Comparison of ENCODE assay signal across 9 mouse cellular contexts in the genomic region with DNA sequence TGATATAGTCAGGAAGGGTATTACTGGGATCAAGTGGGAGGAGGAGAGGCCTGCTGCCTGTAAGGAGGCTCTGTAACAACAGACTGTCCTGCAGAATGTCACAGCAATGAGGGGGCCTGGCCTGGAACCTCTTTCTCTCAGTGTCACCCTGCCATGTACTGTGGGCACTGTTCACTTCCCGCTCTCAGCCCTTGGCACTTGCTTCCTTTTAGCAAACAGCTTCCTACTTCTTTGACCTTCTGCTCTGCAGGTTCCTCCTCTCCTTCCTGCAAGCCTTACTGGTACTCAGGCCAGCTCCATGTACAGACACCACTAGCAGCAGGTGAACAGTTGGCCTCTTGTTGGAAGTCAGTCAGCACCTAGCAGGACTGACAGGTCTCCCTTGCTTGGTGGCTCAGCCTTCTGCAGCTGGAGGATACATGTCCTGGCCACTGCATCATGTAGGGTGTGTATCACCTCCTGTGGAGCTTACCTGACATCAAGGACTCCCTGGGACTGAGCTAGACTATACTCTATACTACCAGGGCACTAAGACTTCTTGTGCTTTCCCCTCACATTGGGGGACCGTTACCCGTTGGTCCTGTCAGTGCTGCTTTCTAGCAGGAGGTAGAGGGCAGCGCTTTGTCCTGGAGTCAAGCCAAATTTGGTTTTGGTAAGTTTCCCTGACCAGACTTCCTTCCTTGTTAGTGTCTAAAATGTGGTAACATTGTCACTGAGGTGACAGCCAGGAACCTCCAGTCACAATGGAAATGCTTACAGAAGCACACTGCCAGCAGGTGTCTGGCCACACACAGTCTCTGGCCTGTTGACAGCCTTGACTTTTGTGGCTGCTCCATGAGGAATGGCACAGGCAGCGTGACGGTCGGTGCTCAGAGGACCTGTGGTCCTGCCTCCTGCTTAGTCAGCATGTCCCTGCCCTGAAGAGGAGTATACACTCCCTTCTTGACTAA.
DNase-seq lines count a peak whose midpoint lies in the region; ATAC-seq lines count a peak whose summit lies in the region.
"Had no signal": no experiment of that assay in that cellular context is flagged by ENCODE, and none has a peak within 500 bp of the region (broad histone marks: within the 10 kb centered on the region; RNA-seq: fewer than 3 reads in every experiment).

No protein-coding gene starts in this region.

- H3K4me3 ChIP-seq in hindbrain, embryonic 12.5 days = no peak overlapping the region
- no peak overlapping the region for H3K4me3 ChIP-seq in hindbrain, embryonic 16.5 days (ENCODE audit: low read length)
- H3K4me3 ChIP-seq in megakaryocyte, embryonic 14.5 days (replicated peaks) = peak overlapping the region; percentile 38
- H3K4me3 ChIP-seq: limb, embryonic 12.5 days had no signal

- no peaks in the 10 kb centered on the region for H3K36me3 ChIP-seq in hindbrain, embryonic 12.5 days
- H3K36me3 ChIP-seq in hindbrain, embryonic 16.5 days (ENCODE audit: control insufficient read depth, insufficient read depth, low read length) = no peaks in the 10 kb centered on the region
- H3K36me3 ChIP-seq in megakaryocyte, embryonic 14.5 days (replicated peaks; ENCODE audit: low read length) = no peaks in the 10 kb centered on the region
- H3K36me3 ChIP-seq: limb, embryonic 12.5 days had no signal

- no peak for ATAC-seq in hindbrain, embryonic 12.5 days (ENCODE audit: low FRiP score)
- no peak for ATAC-seq in hindbrain, embryonic 16.5 days

- peak overlapping the region; percentile 26; the same call in 1 of the 2 replicates for H3K27ac ChIP-seq in hindbrain, embryonic 12.5 days
- H3K27ac ChIP-seq in hindbrain, embryonic 16.5 days (ENCODE audit: low read depth, low read length) = no peak overlapping the region; the same call in 1 of the 2 replicates
- H3K27ac ChIP-seq: limb, embryonic 12.5 days had no signal

- H3K4me1 ChIP-seq in hindbrain, embryonic 12.5 days = peaks cover 51% of the 10 kb centered on the region
- peaks cover 28% of the 10 kb centered on the region for H3K4me1 ChIP-seq in hindbrain, embryonic 16.5 days (ENCODE audit: control insufficient read depth, insufficient read depth, low read depth, low read length)
- peaks cover 12% of the 10 kb centered on the region; the same call in 1 of the 2 replicates for H3K4me1 ChIP-seq in megakaryocyte, embryonic 14.5 days

- no peak overlapping the region; the same call in 1 of the 2 replicates for H3K9ac ChIP-seq in hindbrain, embryonic 12.5 days
- no peak overlapping the region; the same call in 1 of the 2 replicates for H3K9ac ChIP-seq in hindbrain, embryonic 16.5 days (ENCODE audit: low read depth, low read length)
- H3K9ac ChIP-seq: limb, embryonic 12.5 days had no signal

- no peak overlapping the region for H3K4me2 ChIP-seq in hindbrain, embryonic 12.5 days (replicated peaks)
- H3K4me2 ChIP-seq in hindbrain, embryonic 16.5 days (ENCODE audit: low read length) = no peak overlapping the region
- H3K4me2 ChIP-seq: limb, embryonic 12.5 days had no signal

- WGBS in hindbrain, embryonic 12.5 days = 36% methylated on average over 7 of the region's 7 CpGs
- 37% methylated on average over 7 of the region's 7 CpGs for WGBS in hindbrain, embryonic 16.5 days

- H3K27me3 ChIP-seq in hindbrain, embryonic 12.5 days = no peaks in the 10 kb centered on the region
- no peaks in the 10 kb centered on the region for H3K27me3 ChIP-seq in hindbrain, embryonic 16.5 days (replicated peaks; ENCODE audit: control insufficient read depth, insufficient read depth, low read length)
- peaks cover 73% of the 10 kb centered on the region for H3K27me3 ChIP-seq in megakaryocyte, embryonic 14.5 days (replicated peaks)

- DNase-seq in adrenal gland, postnatal 25 days = peak; percentile 30
- peak; percentile 59 to 69 for DNase-seq in cerebellum, postnatal 10 days
- DNase-seq in right cerebral cortex, postnatal 14 days = no peak
- DNase-seq in layer of hippocampus, adult 9-10 months (ENCODE audit: low spot score) = no peak
- DNase-seq in layer of hippocampus, adult 9-11 months = no peak

- H3K9me3 ChIP-seq in hindbrain, embryonic 12.5 days (replicated peaks) = no peaks in the 10 kb centered on the region
- H3K9me3 ChIP-seq in hindbrain, embryonic 16.5 days (ENCODE audit: control insufficient read depth, low read length) = no peaks in the 10 kb centered on the region
- H3K9me3 ChIP-seq in megakaryocyte, embryonic 14.5 days = no peaks in the 10 kb centered on the region
- H3K9me3 ChIP-seq: limb, embryonic 12.5 days had no signal

Comparison
In these comparisons a context has a peak if more than half of its experiments do, and no peak if none do; other contexts are left out.
1. DNase-seq: peak in adrenal gland, postnatal 25 days (single experiment) and cerebellum, postnatal 10 days (2 of 2); none in right cerebral cortex, postnatal 14 days (single experiment), layer of hippocampus, adult 9-10 months (single experiment) and layer of hippocampus, adult 9-11 months (single experiment).